Mouse (Mus musculus): ENCODE results near the gene Mcee.

Mcee gene

DNA sequence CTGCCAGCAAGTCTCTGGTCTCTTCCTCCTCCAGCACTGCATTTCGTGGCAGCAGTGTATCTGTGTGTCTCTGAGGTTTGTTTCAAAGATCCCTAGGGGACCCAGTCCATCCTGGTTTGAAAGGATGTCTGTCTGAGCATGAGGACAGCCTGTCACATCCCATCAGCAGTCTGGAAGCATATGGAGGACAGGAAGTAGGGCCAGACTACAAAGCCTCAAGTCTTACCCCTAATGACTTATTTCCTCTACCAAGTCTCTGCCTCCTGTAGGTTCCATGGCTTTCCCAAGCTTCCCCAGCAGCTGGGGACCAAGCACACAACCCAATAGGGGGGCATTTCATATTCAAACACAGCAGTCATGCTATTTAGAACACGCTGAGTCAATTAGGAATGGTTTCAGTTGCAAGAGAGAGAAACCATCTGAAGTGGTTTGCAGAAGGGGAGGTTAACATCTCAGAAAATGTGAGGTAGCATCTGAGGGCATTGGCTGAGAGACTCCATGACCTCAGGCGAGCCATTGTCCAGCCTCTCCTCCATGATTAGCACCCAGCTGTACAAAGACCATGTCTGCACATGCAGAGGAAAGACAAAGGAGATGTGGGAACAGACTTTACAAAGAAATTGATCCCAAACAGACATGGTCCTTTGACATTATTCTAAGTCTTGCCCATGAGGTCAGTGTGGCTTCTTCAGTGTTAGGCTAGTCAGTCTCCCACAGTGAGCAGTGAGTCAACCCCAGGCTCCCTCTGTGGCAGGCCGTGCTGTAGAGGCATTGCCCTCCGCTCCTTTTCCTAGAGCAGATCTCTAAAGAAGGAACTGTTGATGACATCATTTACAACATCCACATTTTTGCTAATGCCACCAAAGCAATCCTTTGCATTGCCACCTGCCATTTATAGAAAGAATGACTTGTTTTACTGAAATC lies 47.5 kb downstream of the Mcee start:
- DNase-seq, result no peak

- DNase-seq, result no peak
These were observed 48.1 kb downstream of the Mcee start for GRCm38 (mm10) chr7:64440519-64440918.

DNA sequence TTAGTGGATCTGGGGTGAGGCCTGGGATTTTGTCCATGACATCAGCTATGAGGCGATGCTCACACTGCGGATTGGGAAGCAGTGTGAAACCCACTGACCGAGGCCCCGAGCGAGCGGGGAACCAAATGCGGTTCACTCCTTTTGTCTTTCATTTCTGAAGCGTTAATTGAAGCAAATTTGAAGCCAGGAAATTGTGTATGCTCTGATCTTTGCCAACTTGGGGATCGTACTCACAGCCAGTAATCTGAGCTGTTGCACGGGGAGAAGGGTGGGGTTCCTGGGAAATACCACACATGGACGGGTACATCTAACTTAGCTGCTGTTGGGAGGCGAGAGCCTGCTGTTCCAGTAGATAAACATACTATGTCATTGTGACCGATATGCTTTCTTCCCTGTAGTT lies 58.2 kb downstream of the Mcee start:
- DNase-seq, result no peak

- no peak for DNase-seq
These were observed 59.0 kb downstream of the Mcee start for GRCm38 (mm10) chr7:64451441-64451840.

DNA sequence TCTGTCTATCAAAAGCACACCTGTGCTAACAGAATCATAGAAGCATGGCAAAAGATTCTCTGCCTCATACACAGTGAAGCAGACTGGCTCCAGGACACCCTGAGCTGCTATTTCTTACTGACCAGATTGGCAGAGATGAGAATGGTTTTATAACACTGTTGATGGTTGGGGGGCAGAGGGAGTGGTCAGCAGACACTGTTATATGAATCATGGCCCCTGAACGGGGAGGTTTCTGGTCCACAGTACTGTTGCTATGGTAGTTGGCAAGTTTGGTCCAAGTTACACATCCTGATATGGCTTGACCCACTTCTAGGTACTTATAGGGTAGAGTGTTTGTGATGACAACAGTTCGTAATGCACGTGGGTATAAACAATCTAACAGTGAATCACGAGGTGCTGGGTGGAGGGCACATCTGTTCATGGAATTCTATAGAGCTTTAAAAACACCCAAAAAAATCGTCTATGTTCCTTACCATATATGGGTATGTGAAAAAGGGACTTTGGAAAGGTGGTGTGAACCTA lies 59.5 kb downstream of the Mcee start:
- DNase-seq, result no peak

- no peak for DNase-seq
These were observed 60.2 kb downstream of the Mcee start for GRCm38 (mm10) chr7:64452471-64453222.

GRCm38 (mm10) chr7:64456176-64456575 lies 63.8 kb downstream of the Mcee start:
- DNase-seq, result no peak

GRCm38 (mm10) chr7:64456676-64457075 lies 64.3 kb downstream of the Mcee start:
- no peak for DNase-seq

DNA sequence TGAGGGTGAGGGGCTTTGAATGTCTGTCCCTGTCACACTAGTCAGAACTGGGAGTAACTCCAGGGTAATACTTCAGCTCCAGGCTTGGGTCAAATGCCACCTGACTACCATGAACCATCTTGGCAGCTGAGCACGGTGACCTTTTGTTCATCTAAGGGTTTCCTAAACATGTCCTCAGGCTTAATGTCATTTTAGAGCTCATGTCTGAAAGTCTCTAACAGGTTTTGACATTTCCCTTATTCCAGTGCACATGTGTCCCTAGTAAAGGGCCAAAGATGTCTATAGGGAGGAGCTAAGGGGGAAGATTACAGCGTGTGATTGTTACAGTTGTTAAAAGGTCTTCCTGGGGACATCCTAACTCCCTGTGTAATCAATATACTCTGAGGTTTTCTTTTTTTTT lies 65.4 kb downstream of the Mcee start:
- no peak for DNase-seq
